Mouse (Mus musculus): Measurements from ENCODE around the gene Cers5.

Cers5 gene

DNA sequence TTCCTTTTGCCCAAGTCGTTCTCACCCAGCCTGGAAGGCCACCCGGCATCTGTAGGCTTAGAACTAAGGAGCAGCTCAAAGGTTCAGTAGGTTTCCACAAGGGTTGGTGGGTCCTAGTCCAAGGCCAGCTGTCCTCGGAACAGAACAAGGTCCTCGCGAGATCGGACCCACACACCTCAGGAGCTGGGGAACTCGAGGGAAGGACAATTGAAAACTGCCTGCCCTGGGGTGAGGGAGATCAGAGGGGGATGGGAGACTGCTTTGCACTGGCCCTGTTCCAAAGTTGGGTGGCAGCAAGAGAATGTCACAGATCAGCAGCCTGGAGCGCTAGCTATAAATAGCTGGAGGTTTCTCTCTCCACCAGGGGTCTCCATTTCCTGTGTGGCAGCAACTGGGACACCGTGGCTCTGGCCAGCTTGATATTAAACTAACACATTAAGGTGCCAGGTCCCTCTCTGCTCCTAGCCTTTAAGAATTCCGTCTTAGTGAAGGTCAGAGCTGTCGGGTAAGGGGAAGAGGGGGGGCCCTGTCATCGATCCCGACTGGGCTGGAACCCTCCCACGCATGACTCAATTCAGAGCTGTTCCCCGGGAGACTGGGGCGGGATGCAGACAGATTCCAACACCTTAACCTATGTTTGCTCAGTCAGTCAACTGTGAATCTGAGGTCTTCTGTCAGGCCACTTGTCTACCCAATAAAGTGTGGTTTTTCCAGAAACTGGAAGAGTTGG, 48.2 kb downstream of the Cers5 start:
- peak; percentile 91 for DNase-seq

DNA sequence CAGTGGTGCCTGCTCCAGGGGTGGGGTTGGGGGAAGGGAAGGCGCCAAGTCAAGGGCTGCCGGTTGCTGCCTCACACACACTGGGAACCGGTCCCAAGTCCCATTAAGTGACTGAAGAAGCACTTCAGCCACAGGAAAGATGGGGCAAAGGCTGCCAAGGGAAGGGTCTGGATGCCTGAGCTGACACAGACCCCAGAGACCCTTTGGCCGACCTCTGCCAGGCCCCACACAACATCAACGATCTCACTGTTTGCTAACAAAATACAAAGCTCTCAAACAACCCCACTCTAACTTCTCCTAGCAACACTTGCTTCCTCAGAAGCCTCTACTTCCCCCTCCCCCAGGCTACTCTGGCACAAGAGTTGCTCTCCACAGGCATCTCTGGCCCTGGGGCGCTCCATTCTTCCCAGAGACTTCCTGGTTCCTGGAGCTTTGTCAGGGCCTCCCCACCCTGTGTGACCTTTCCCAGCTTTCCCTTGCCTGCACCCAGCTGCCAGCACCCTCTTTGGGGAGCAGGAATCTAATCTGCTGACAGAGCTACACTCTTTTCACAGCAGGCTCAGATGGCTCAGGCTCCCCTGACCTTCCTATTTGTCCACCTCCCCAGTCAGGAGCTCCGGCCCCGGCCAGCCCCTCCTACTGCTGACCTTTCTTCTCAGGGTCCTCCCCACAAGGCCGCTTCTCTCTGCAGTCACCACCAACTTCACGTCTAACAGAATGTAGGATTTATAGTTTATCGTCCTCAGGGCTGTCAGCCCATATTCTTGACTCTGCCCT, 49.0 kb downstream of the Cers5 start:
- DNase-seq = peak; percentile 78

DNA sequence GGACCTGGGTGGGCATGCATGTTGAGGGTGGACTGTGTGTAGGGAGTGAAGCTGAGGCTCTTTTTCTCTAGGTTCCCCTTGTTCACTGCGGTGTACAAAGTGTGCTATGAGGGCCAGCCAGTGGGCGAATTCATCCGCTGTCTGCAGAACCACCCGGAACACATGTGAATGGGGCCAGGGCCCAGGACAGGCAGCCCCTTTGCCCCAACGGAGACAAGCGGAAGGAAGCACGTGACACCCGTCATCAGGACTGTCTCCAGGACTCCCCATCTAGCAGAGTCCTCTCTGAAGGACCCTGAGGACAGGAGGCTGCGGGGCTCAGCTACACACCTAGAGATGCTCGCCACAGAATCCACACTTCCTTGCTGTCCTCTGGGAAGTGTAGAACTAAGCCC, 49.6 kb downstream of the Cers5 start:
- DNase-seq = no peak

DNA sequence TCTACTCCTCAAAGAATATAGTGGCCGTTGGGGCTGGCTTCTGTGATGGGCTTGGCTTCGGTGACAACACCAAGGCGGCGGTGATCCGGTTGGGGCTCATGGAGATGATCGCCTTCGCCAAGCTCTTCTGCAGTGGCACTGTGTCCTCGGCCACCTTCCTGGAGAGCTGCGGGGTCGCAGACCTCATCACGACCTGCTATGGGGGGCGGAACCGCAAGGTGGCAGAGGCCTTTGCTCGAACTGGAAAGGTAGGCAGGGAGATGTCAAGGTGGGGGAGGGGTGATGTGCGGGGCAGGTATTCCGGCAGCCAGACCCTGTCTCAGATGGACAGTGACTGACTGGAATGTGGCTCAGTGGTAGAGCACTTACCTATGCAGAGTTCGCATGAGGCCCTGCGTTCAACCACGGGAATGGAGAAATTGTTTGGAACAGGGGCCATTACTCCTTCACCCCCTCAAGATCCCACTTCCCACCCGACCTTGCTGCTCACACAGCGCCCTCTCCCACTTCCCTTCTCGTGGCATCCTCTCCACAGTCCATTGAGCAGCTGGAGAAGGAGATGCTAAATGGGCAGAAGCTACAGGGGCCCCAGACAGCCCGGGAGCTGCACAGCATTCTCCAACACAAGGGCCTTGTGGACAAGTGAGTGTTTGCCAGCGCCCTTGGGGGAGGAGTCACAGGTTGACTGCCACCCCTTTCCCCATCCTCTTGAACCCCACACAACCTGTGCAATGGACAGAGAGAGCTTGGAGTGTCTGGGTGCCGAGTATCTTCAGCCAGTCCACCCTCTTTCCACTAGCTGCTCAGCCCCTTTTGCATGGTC, 50.6 kb downstream of the Cers5 start:
- DNase-seq = no peak

DNA sequence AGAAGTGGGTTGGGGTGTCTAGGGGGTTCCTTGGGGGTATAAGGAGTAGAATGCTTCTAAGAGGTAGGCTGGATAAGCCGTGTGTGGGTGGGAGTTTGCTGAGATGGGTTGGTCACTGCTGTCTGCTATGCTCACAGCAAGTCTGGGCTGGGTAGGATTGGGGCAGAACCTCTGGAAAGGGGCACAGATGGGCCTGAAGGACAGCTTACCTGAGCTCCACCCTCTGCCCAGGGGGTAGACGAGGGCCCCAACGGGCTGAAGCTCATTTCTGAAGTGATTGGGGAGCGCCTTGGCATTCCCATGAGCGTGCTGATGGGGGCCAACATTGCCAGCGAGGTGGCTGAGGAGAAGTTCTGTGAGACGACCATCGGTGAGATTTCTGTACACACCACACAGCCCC, 52.8 kb downstream of the Cers5 start:
- no peak for DNase-seq

DNA sequence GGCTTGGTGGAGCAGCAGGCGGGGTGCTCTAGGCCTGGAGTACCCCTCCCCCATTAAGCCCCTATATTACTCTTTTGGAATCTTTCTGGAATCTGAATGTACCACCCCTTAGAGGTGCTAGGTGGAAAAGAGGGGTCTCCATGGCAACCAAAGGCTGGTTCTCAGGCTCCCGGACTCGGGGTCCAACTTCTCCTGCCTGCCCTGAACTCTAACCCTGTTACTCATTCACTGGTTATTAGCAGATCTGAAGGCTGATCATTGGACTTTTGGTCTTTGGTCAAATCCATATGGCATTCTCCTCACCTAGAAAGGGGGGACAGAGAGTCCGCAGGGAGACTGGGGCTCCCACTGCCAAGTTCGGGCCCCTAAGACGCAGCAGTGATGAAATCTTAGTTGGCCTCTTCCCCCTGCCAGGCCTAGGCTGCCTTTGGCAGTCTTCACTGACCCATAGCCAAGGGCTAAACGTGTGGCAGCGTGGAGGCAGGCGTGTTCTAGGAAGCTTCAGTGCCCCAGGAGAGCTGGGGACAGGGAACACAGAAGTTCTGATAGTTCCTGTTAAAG, 54.1 kb downstream of the Cers5 start:
- DNase-seq = peak; percentile 85

DNA sequence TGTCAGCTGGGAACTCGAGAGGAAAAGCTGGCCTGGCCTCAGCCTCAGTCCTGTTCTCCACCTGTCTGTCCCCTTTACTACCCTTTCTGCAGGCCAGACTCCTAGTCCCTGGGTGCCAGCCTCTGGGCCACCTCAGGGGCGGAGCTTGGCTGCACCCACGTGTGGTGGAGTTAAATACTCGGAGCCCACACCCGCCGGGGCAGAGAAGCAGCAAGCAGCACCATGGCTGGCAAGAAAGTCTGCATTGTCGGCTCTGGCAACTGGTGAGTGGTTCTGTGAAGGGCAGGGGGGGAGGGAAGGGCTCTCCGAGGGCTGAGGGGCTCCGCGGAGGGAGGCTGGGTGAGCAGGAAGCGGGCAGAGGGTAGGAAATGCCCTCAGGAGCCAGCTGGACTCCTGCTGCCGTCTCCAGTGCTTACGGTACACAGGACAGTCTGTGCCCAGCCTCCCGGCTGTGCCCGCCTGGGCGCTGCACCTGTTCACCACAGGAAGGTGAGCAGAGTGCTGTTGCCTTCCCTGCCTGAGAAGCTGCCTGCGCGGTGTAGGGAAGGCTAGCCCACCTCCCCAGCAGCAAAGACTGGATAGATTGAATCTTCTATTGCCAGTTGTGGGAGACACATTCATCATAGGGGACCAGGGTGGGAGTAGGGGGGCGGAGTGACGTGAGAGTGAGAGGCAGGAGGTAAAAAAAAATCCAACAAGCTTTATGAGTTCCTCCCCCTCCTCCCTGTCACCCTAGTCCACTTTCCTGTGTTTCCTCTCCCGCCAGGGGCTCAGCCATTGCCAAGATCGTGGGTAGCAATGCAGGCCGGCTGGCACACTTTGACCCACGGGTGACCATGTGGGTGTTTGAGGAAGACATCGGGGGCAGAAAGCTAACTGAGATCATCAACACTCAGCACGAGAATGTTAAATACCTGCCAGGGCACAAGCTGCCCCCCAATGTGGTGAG, 55.0 kb downstream of the Cers5 start, which contains the start of gene Gpd1:
Gene Gpd1 (plus strand): TSS at position 130 of the 949 bp plus-strand sequence.
- peak; percentile 86 for DNase-seq

DNA sequence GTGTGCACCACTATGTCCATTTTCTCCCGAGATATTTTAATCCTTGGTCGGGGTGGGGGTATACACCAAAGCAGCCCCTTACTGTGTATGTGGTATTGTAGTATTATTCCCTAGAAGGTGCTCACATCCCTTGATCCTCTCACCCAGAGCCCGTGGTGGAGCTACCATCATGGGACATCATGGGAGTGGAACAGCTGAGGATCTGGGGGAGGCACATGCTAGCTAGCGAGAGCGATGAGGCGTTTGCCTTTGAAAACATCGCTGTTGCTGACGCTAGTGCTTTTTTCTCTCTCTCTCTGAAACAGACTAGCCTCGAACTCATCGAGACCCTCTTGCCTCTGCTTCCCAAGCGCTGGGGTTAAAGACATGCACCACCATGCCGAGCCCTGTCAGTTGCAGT, 55.9 kb downstream of the Cers5 start:
- no peak for DNase-seq

DNA sequence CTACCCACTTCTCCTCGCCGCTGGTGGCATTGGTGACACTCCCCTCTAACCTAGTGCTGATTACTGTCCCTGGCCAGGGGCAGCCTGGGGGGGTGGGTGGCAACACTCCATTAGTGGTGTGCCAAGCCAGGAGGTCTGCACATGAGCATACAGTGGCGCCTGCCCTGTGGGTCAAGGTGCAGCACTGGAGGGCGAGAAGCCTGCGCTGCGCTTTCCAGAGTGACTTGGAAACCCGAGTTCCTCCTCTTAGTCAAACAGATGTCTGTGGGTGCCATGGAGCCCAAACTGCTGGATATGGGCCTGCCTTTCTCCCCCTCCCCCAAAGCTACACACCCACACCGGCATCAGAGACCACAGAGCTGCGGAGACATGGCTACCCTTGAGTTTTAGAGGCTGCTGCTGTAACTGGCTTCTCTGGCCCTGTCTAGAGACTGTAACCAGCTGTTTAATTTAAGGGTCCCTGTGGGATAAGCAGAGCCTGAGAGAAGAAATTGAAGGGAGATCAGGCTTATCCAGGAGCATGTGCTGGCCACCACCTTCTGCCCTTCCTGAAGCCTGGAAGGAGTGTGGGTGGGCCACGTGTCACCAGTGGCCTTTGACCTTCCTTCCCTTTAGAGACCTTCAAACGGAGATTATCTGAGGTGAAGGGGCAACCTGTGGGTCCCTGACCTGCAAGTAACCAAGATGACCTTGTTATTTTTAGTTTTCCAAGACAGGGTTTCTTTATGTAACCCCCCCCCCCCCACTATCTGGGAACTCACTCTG, 56.5 kb downstream of the Cers5 start:
- peak; percentile 81 for DNase-seq

DNA sequence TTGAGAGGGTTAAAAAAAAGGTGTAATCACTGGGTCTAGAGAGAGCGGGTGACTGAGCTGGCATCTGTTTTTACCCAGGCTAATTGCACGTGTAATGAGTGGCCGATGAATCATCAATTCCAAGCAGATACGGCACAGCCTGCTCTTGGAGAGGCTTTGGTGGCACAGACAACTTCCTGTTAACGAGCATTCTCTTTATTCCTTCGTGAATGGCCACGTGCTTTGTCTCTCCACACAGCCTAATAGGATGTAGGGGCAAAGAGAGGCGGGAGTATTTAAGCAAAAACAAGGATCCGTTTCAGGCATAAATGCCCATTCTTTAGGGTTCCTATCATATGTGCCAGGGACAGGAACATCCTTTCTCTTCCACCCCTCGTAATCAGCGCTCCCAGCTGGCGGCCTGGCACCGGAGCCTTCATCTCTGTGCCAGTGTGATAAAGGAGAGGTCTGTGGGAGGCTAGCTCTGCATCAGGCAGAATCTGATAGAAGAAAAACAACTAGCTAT, 57.3 kb downstream of the Cers5 start:
- DNase-seq = no peak

DNA sequence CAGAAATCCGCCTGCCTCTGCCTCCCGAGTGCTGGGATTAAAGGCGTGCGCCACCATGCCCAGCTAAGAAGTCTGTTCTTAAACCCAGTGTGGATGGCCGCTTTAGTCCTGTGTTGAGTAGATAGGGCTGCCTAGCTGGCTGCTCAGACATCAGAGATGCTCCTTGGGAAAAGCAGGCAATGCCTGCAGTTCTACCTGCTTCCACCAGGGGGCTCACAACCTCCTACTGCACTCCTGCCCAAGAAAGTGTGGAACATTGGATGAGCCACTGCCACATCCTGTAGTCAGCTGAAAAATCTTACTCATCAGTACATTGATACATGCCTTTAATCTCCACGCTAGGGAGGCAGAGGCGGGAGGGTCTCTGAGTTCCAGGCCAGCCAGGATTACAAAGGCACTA, 57.8 kb downstream of the Cers5 start:
- peak; percentile 78 for DNase-seq

DNA sequence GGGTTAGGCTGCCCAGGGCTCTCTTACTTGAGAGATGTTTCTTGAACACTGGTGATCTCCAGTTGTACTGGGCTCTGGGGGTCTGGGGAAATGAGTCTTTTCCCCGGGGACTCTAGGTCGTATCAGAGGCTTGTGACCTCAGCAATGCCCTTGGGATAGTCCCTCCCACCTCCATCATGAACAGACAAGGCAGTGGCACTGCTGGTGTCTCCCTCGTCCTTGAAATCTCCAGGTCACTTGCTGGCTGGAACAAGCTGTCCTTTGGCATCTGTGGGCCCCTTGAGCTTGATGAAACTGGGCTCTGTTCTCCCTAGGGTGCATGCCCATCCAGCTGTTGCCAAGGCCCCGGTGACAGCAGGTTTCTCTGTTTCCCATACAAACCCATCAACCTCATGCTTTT, 58.5 kb downstream of the Cers5 start:
- DNase-seq = no peak

DNA sequence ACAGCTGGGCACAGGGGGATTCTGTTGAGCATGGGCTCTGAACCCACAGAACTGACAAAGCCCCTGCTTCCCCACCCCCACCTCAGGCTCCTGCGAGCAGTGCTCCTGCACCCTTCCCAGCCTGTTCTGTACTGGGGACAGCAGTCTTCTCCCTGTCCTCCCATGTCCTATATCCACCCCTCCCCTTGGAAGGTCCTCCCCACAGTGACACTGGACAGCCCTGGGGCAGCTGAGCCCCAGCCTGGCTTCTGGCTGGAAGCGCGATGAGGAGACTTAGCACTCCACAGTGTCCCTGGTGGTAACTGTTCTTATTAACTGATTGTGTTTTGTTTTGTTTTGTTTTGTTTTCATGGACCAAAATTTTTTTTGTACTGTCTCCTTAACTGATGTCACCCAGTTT, 59.1 kb downstream of the Cers5 start:
- no peak for DNase-seq

DNA sequence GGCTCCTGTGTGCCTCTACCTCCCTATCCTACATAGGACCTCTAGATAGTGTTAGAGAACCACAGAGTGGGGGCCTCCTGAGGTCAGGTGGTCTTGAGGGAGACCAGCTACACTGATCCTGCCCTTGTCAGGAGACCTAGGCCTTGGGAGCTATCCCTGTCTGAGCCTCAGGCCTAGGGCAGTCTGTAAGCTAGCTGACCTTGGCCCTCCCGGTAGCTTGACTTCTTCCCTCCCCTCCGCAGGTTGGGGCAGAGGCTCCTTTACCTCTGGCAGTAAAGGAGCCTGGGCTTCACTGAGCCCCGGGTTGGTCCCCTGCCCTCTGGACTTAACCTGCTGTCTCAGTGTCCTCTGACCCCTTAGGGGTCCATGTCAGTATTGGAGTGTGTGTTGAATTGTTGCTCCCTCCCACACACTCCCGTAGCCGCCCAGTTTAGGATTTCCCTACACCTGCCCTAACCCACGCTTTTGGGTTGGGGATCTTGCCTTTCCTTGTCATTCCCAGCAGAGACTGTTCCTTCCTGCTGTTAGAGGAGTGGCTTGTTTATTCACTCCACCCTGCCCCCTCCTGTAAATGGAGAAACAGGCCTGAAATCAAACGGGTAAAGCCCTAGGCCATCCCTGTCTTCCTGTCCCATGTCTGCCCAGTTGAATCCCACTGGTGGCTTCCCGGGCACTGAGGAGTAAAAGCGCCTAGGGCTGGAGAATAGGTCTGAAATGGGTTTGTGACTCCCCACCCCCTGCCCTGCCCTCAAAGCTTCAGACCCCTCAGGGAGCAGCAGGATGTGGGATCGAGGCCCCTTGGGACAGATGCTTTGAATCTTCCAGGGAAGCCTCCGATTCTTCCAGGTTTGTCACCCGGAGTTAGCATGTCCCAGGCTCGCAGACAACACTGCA, 59.8 kb downstream of the Cers5 start:
- no peak for DNase-seq

DNA sequence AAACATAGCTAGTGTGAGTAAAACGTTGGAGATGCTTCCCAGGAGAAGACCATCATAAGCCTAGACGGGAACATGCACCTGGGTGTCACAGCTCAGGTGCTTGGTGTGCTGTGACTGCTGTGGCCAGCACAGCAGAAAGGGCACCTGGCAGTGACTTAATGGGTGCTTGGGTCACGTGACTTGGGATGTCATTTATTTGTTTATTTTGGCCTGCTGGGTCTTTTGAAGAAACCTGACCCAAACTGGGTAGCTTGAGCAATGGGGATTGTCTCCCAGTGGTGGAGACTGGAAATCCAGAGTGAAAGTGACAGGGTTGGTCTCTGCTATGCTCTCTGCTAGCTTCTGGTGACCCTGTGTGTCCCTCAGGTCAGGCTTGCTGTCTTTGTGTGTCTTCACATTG, 61.2 kb downstream of the Cers5 start:
- DNase-seq = no peak

DNA sequence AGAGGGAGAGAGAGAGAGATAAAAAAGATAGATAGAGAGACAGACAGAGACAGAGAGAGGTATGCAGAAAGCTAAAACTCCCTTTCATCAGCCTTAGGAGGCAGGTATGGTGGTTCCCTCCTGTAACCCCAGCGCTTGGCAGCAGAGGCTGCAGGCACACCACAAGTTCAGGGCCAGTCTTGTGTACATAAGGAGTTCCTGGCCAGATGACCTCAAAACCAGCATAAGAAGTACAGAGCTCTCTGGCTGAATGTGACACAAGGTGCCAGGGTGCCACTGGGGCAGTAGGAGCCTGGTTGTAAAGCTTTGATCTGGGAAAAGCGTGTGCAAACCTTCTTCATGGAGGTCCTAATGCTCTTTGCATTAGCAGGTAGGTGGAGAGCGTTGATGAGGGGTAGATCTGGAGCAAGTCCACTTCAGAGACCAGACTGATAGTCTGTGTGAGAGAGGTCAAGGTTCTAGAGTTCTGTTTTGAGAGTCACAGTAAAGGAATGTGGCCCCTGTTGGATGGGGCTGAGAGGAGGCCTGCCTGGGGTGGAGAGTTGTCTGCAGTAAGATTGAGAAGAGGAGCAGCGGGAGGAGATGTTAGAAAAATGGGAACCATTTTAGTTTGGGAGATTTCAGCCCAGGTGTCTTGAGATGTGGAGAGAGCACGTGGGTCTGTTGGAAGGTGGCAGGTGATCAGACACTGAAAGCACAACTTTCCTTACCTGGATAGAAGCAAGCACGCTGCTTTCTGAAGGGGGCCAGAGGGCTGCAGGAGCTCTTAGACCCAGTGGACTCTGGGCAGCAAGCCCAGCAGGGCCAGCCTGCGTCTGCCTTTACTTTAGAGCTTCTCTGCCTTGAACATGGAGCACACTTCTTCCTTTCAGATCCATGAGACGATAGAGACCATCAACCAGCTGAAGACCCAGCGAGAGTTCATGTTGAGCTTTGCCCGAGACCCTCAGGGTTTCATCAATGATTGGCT, 62.2 kb downstream of the Cers5 start:
- no peak for DNase-seq

DNA sequence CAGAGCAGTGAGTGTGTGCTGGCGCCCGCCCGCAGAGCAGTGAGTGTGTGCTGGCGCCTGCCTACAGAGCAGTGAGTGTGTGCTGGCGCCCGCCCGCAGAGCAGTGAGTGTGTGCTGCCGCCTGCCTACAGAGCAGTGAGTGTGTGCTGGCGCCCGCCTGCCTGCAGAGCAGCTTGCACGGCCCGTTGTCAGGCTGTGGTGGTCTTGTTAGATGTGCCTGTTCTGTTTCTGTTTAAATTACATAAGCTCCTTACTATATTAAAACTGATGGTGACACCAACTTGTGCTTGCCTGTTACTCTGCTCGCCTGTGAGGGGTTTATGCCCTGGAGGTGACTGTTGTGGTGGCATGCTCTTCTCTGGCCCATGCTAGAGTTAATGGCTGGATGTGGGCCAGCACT, 64.5 kb downstream of the Cers5 start:
- no peak for DNase-seq

DNA sequence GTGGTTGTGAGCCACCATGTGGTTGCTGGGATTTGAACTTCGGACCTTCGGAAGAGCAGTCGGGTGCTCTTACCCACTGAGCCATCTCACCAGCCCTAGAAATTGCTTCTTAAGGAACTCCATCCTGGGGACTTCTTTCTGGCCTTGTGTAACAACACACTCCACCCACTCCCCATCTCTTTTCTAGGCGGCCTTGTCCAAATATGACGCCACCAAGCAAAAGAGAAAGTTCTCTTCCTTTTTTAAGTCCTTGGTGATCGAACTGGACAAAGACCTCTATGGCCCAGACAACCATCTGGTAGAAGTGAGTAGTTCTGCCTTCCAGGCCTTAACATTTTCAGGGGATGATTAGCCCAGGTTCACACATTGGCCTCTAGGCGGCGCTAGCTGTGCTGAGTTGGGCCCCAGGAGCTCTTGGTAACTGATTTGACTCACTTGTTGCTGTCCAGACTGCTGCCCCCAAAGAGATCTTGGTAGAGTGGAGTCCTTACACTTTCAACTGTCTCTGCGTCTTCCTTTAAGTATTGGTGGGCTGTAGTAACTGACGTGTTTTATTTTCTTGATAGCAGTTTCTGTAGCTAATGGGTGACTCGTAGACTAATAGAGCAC, 67.1 kb downstream of the Cers5 start, which contains the start of gene Gm17349:
Gene Gm17349 (minus strand): TSS at position 51 of the 609 bp plus-strand sequence.
- no peak for DNase-seq
